Comparison of ENCODE assay signal across 14 mouse cellular contexts in genomic region chr5:136608814-136609434, GRCm38 (mm10). TPM values are rescaled to one million over a fixed set of nuclear protein-coding genes. Genes with fewer than 3 reads are reported as not detected.
DNase-seq lines count a peak whose midpoint lies in the region; ATAC-seq and TF ChIP-seq lines count a peak whose summit lies in the region.
"Had no signal": no experiment of that assay in that cellular context is flagged by ENCODE, and none has a peak within 500 bp of the region (broad histone marks: within the 10 kb centered on the region; RNA-seq: fewer than 3 reads in every experiment).

No protein-coding gene starts in this region.

- ATAC-seq in intestine, postnatal 0 days, result peak; percentile 61; the same call in 1 of the 2 replicates
- ATAC-seq in stomach, embryonic 16.5 days (ENCODE audit: insufficient read depth, low FRiP score), result peak; percentile 85; the same call in 1 of the 2 replicates
- ATAC-seq: activated CD4-positive, CD25-positive, alpha-beta regulatory T cell, adult 4 months had no signal

- no peak for TF ChIP-seq CTCF in intestine, postnatal 0 days (IDR thresholded peaks at IDR 0.05; ENCODE audit: low read depth)
- TF ChIP-seq CTCF in lung, adult 2 months (IDR thresholded peaks at IDR 0.05; ENCODE audit: insufficient read depth, low read length), result no peak

- H3K4me3 ChIP-seq in intestine, postnatal 0 days (ENCODE audit: low read depth, low read length), result no peak overlapping the region
- no peak overlapping the region for H3K4me3 ChIP-seq in lung, adult 2 months (replicated peaks; ENCODE audit: extremely low read depth, low read depth, low read length)
- H3K4me3 ChIP-seq in stomach, embryonic 16.5 days (replicated peaks; ENCODE audit: low read length), result no peak overlapping the region
- H3K4me3 ChIP-seq: heart, embryonic 12.5 days; limb, embryonic 12.5 days had no signal

- H3K9ac ChIP-seq in intestine, postnatal 0 days (ENCODE audit: low read depth, low read length), result no peak overlapping the region
- H3K9ac ChIP-seq in stomach, embryonic 16.5 days (ENCODE audit: low read length), result no peak overlapping the region
- H3K9ac ChIP-seq: heart, embryonic 12.5 days; limb, embryonic 12.5 days had no signal

- H3K36me3 ChIP-seq in intestine, postnatal 0 days (ENCODE audit: control insufficient read depth, insufficient read depth), result no peaks in the 10 kb centered on the region
- no peaks in the 10 kb centered on the region for H3K36me3 ChIP-seq in stomach, embryonic 16.5 days (ENCODE audit: control insufficient read depth, insufficient read depth, low read length)
- H3K36me3 ChIP-seq: G1E; heart, embryonic 12.5 days; limb, embryonic 12.5 days had no signal

- no peak overlapping the region for H3K4me2 ChIP-seq in intestine, postnatal 0 days (replicated peaks; ENCODE audit: low read depth)
- no peak overlapping the region for H3K4me2 ChIP-seq in stomach, embryonic 16.5 days (ENCODE audit: low read depth, low read length)
- H3K4me2 ChIP-seq: heart, embryonic 12.5 days; limb, embryonic 12.5 days had no signal

- peak; percentile 68 for DNase-seq in kidney, adult 11 months
- DNase-seq in kidney, adult 18-20 months, result no peak
- DNase-seq in lung, adult 2 months, result peak; percentile 22
- no peak for DNase-seq in layer of hippocampus, adult 18-20 months (ENCODE audit: low spot score in 2 of 2)
- DNase-seq in adrenal gland, postnatal 14 days, result no peak
- DNase-seq in frontal cortex, postnatal 25 days (ENCODE audit: low spot score in 2 of 2), result no peak
- DNase-seq: cerebellum, postnatal 25 days; right cerebral cortex, postnatal 4 days had no signal

- no peaks in the 10 kb centered on the region for H3K4me1 ChIP-seq in intestine, postnatal 0 days (replicated peaks; ENCODE audit: control insufficient read depth, insufficient read depth, low read length)
- peaks cover 3% of the 10 kb centered on the region; the same call in 1 of the 2 replicates for H3K4me1 ChIP-seq in lung, adult 2 months (ENCODE audit: control insufficient read depth, insufficient read depth, low read length)
- peaks cover 3% of the 10 kb centered on the region; the same call in 1 of the 2 replicates for H3K4me1 ChIP-seq in stomach, embryonic 16.5 days (ENCODE audit: control insufficient read depth, insufficient read depth, low read length)
- H3K4me1 ChIP-seq: heart, embryonic 12.5 days; limb, embryonic 12.5 days had no signal

- no peaks in the 10 kb centered on the region for H3K9me3 ChIP-seq in intestine, postnatal 0 days (ENCODE audit: control insufficient read depth)
- no peaks in the 10 kb centered on the region for H3K9me3 ChIP-seq in stomach, embryonic 16.5 days (replicated peaks; ENCODE audit: control insufficient read depth, low read length)
- H3K9me3 ChIP-seq: G1E; heart, embryonic 12.5 days; limb, embryonic 12.5 days had no signal

- TF ChIP-seq POLR2A in lung, adult 2 months (IDR thresholded peaks at IDR 0.05; ENCODE audit: borderline replicate concordance, extremely low read depth, low read depth, low read length), result no peak

- H3K27me3 ChIP-seq in intestine, postnatal 0 days (replicated peaks; ENCODE audit: control insufficient read depth, insufficient read depth, low read length), result no peaks in the 10 kb centered on the region
- no peaks in the 10 kb centered on the region for H3K27me3 ChIP-seq in stomach, embryonic 16.5 days (ENCODE audit: control insufficient read depth, insufficient read depth, low read length)
- H3K27me3 ChIP-seq: limb, embryonic 12.5 days had no signal

- H3K27ac ChIP-seq in intestine, postnatal 0 days (ENCODE audit: low read depth, low read length), result no peak overlapping the region
- H3K27ac ChIP-seq in stomach, embryonic 16.5 days (ENCODE audit: low read length), result no peak overlapping the region
- H3K27ac ChIP-seq: limb, embryonic 12.5 days had no signal

- WGBS in intestine, postnatal 0 days, result 33% methylated on average over 6 of the region's 6 CpGs
- WGBS in lung, adult 2 months, result 54% methylated on average over 6 of the region's 6 CpGs
- 43% methylated on average over 6 of the region's 6 CpGs for WGBS in stomach, embryonic 16.5 days

RNA-seq across cellular contexts. Expression of gene Cux1, which starts 41.6 kb away (rescaled TPM):
- 29.4 and 31.2 TPM in 2 replicates for polyA plus RNA-seq in intestine, postnatal 0 days (2015; fragmentation: Nextera tagmentation; extraction: Ambion mirVana)
- polyA plus RNA-seq in lung, adult 2 months (2012; rRNA removed), result 45.9 and 46.6 TPM in 2 replicates
- polyA plus RNA-seq in stomach, embryonic 16.5 days (2015; fragmentation: Nextera tagmentation; extraction: Ambion mirVana), result 76.1 and 77.7 TPM in 2 replicates
- total RNA-seq in layer of hippocampus, adult 18-20 months (2021), result 10 to 100 TPM; 38.2 to 39.5 TPM
- 83.1 and 95.0 TPM in 2 replicates for total RNA-seq in adrenal gland, postnatal 14 days (2021)

Comparison
In these comparisons a context has a peak if more than half of its experiments do, and no peak if none do; other contexts are left out.
1. DNase-seq: peak in kidney, adult 11 months (single experiment) and lung, adult 2 months (single experiment); none in kidney, adult 18-20 months (single experiment), layer of hippocampus, adult 18-20 months (0 of 2), adrenal gland, postnatal 14 days (single experiment) and frontal cortex, postnatal 25 days (0 of 2).